Mouse (Mus musculus): ENCODE results near the gene Usp9x.

DNA sequence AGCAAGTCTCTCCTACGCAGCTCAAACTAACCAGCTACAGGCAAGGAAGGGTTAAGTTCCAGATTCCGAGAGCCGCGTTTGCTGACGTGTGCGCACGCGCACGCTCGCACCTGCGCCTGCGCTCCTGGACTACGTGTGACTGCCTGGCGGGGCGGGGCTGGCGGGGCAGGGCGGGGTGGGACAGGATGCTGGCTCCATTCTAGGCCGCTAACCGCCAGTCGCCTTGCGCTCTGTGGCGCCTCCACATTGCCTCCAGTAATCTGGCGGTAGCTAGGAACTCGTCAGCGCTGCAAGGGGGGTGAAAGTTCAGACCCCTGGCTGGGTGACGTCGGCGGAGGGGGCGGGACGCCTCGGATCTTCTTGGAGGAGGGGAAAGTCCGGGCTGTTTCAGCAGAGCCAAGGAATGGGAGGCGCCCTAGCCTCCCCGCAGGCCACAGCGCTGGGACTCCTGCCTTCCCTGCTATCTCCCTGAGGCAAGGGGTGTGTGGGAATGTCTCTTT is 29.6 kb upstream of the Usp9x start:
- TF ChIP-seq POLR2A (IDR thresholded peaks at IDR 0.05; ENCODE audit: low read depth, low read length) = peak; percentile 86
- TF ChIP-seq CTCF (IDR thresholded peaks at IDR 0.05; ENCODE audit: borderline replicate concordance, insufficient read depth, low read length) = no peak
